Mouse (Mus musculus): Measurements from ENCODE around the gene Ypel2.

Gene Ypel2

DNA sequence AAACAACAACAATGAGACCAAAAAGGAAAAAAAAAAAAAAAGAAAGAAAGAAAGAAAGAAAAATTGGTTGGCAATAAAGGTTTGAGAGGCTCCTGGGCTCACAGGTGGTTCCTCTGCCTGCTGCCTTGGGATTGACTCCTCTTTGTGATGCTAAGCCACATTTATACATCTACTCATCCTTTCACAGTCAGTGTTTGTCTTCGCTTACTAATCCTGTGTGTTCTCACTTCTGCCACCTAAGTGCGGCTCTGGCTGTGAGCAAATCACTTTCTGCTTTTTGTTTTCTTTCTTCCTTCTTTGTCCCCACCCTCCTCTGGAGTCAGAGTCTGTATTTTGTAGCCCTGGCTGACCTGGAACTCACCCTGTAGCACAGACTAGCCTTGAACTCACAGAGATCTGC is 2.8 kb upstream of the Ypel2 start:
- intact Hi-C loops (cut with DNase I) = loop anchor here (10.0 kb wide), 1 partner anchor 101 kb away; no protein-coding TSS in a partner anchor

DNA sequence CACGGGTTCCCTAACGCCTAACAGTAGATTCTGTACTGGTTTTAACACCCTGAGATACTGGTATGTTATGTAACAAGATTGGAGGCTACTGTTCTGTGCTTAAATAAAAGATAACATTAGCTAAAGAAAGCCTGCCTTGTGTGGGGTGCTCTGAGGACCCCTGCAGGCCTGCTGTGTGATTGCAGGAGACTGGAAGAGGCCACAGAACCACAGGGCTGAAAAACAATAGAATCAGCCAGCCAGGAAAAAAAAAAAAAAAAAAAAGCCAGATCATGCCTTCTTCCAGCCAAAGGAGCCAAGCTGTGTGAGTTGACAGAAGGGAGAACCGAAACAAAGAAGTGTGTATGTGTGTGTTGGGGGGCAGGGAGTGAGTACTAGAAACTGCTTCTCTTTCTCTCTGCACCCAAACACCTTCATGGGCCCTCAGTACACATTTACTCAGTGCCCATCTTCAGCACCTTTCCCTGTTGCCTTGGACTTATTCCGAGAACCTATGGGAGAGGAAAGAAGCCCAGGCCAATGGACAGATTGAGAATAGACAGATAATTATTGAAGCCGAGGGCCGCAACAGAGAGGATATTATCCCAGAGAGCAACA is 2.2 kb upstream of the Ypel2 start:
- intact Hi-C loops (cut with DNase I) = loop anchor here (10.0 kb wide), 1 partner anchor 101 kb away; no protein-coding TSS in a partner anchor

DNA sequence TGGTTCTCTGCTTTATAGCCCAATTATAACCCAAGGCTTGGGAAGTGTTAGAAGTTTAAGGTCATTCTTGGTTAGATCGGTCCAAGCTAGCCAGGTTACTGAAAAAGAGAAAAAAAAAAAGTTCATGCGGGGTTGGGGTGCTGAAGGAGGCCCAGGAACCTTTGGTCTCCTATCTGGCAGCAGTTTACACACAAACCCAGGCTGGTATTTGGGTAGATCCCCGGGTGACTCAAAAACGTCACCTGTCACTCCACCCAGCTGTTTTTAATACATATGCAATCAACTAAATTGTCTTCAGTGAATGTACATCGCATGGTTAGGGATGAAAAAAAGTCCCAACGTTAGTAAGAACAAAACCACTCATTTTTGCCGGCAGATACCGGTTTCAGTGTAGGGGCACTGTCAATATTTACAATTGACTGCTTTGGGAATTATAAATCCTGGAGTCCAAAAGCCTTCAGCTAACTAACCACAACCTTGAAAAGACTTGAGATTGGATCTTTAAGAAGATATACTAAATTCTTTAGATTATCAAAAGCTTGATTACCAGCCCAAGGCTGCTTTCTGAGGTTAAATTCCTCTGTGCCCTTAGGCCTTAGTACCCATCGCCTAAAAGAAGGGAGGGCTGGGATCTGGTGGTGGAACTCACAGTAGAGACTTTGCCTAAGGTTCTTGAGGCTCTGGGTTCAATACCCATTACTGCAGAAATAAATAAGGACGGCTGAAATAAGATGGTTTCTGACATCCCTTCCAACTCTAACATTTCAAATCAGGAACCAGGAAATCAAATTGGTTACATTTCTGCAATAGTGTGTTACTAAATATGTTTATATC is 1.5 kb upstream of the Ypel2 start:
- intact Hi-C loops (cut with DNase I) = loop anchor here (5.0 to 10.0 kb wide), 3 partner anchors 43 to 100 kb away; no protein-coding TSS in a partner anchor

DNA sequence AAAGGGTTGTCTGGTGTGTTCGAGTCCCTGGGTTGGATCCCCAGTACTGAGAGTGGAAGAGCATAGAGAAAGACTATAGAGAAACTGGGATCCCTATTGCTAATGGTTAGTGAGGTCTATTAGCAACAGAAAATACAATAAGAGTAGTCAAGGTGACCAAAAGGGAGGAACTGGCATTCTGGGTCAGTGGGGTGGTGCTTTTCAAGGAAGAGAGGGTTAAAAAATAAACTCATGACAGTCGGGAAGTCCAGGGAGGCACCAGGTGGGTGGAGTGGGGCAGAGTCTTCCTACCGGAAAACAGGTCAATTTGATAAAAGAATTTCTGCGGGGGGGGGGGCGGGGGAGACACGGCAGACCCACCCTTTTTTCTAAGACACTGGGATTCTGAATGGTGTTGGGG is 823 bp upstream of the Ypel2 start:
- intact Hi-C loops (cut with DNase I) = loop anchor here (5.0 to 10.0 kb wide), 3 partner anchors 42 to 100 kb away; no protein-coding TSS in a partner anchor

DNA sequence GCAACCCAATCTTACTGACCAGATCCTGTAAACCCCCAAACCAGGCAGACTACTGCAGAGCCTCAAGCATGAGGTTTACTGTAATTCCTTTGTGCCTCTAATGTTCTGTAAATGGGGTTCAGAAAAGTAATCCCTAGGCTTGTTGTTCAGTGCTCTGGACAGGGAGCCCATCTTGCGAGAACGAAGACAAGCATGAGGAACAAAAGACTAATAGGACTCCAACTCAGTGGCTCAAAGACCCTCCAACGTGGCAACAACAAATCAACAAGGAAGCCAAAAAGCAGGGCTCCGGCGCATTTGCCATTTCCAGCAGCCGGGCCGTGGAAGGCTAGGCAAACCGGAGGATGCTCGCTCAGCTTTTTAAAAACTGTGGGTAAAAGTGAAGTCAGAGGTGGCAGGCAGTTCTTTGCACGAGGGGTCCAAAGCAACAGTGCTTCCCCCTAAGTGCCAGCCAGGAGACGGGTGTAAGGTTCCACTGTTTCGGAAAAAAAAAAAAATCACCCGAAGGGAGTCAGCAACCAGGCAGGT is 982 bp downstream of the Ypel2 start:
- intact Hi-C loops (cut with DNase I) = loop anchor here (5.0 to 10.0 kb wide), 3 partner anchors 40 to 98 kb away; no protein-coding TSS in a partner anchor

DNA sequence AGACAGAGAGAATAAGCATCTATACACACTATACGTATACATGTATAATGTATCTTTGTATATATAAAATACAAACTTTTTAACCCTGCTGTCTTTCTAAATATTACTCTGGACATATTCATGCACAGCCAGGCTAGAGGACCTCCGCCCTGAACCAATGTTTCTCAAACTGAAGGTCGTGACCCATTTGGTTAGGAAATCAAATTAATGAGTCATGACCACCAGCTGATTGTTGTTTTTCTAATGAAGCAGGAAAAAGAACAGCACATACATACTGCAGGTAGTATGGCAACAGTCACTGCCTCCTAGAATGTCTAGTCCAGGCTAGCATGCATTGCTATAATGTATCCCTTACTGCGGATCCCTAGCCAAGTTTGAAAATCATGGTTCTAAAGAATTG is 2.3 kb downstream of the Ypel2 start:
- intact Hi-C loops (cut with DNase I) = loop anchor here (5.0 to 10.0 kb wide), 3 partner anchors 39 to 96 kb away; no protein-coding TSS in a partner anchor

DNA sequence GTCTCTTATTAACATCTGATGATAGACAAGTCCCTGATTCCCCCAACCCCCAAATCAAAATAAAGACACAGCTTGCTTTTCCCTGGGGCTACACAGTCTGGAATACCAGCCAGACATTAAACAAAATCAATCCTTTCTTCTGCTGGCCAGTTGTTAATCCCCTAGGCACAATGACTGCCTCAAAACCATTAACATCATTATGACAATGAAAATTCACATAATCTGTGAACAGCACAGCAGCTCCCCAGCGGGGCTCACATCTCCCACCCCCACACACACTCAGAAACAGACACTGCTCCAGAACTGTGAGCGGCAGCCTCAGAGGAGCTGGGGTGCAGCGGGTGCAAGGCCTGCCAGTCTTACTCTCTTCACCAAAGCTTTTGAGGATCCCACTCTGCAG is 3.2 kb downstream of the Ypel2 start:
- intact Hi-C loops (cut with DNase I) = loop anchor here (5.0 to 10.0 kb wide), 3 partner anchors 38 to 96 kb away; no protein-coding TSS in a partner anchor

DNA sequence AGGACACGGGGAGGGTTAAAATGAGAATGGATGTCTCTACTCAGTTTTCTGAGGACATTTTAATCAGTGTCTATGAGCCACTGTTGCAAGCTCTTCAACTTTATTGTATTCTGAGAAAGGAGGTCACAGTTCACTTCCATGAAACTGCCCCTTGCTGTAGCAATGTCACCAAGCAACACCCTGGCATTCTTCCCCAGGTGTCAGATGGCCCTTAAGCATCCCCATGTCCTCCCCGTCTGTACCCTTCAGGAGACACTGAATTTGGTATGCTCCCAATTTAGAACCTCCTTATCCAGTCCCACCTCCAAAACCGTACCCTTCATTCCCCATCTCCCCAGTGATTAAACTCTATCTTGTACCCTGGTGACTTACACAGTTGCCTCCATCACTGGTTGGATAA is 8.5 kb downstream of the Ypel2 start:
- intact Hi-C loops (cut with DNase I) = no loop called here

DNA sequence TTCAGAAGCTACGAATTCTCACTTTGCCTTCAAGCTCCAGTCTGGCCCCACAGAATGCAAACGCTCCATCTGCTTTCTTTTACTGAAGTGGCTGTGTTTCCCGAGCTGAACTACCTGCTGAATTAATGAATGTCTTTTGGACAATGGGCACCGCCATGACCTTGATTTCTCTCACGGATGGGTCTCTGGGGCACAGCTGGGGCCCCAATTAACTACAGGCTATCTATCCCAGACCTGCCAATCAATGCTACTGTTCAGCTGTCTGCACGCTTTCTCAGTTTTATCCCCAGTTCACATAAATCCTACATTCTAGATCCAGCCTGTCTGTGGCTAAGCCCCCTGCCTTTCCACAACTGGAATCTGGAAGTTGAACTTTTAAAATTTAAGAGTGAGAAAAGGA is 10.5 kb downstream of the Ypel2 start:
- intact Hi-C loops (cut with DNase I) = no loop called here

DNA sequence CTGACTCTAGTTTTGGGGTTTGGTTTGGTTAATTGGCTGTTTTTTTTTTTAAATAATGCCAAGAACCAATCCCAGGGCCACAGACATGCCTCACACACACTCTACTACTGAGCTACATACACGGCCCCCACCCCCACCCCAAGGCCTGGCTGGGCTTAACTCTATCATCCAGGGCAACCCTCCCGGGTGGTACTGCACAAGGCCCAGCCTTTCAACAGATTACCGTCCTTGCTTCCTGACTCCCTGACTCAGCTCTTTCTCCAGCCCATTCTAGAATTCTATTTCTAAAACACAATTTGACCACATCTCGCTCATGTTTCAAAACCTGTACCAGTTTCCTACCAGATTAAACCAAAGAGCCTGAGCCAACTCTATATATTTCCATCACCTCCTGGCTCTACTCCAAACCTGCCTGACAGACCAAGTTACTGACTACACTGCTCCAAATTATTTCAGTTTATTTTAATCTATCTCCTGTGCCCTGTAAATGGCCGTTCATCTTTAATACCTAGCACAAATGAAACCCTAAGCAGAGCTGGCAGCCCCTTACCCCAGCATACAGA is 12.2 kb downstream of the Ypel2 start:
- intact Hi-C loops (cut with DNase I) = no loop called here

DNA sequence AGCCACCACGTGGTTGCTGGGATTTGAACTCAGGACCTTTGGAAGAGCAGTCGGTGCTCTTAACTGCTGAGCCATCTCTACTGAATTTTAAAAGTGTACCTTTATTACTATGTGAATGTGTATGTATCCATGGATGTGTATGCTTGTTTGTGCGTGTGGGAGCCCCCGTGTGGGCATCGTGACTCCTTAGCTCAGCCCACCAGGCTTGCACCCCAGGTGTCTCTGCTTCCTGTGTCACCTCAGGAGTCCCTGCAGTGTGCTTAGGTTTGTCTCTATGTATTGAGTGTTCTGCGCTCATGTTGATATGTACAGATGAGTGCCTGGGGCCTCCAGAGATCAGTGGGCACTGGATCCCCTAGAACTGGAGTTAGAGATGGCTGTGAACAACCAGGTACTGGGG is 13.0 kb downstream of the Ypel2 start:
- intact Hi-C loops (cut with DNase I) = no loop called here

DNA sequence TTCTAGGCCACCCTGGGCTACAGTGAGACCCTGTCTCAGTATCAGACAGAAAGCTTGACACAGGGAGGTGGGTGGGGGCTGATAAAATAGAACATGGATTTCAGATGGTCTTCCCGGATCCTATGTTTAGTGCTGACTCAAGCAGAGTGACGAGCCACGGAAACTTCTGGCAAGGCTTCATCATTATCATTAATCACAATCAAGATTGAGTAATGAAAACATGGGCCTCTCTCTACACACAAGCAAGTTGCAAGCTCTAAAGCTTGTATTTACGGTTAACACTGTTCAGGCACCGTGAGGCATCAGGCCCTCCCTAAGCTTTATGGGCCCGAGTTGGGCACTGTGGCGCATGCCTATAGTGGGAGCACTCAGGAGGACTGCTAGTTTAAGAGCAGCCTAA is 13.7 kb downstream of the Ypel2 start:
- intact Hi-C loops (cut with DNase I) = no loop called here

DNA sequence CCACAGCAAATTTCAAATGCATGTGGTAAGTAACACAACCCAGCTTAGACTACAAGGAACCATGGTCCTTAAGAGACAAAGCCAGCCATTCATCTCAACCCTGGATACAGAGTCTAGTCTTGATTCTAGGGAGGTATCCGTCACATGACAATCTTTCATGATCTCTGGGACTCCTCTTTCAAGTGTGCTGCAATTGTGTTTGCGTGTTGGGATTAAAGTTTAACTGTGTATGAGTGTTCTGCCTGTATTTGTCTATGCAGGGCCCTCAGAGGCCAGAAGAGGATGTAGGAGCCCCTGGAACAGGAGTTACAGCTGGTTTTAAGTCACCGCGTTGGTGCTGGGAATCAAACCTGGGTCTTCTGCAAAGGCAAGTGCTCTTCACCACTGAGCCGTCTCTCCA is 16.3 kb downstream of the Ypel2 start:
- intact Hi-C loops (cut with DNase I) = no loop called here

DNA sequence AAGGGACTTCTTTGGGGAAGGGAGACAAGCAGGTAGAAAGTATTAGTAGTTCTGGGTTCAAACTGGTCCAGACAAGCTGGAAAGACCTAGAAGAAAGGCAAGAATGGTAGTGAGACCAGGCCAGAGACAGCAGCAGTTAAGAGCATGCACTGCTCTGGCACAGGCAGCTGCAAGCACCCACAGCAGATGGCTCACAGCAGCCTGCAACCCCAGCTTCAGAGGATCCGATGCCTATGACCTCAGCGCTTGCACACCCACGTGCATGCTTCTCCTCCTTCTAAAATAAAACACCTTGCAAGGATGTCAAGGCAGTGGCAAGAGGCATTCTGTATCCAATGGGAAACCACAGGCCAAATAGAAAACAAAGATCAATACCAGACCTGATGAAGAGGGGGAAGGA is 19.1 kb downstream of the Ypel2 start:
- intact Hi-C loops (cut with DNase I) = no loop called here

DNA sequence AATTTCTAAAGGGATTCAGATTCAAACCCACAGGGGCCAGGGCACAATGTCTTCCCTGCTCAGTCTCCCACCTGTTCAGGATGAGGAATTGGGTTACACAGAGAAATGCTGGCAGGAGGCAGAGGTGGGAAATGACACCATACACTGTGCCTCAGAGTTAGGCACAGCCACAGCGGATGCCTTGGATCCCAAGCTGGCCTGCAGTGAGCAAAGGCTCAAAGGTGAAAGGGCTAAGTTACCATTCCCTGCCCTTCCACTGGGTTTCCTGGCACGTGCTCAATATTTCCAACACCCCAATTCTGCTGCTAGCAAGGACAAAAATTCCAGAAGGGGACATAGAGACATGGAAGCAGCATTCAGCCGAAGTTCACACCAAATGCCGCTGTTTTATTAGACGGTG is 20.3 kb downstream of the Ypel2 start:
- intact Hi-C loops (cut with DNase I) = no loop called here

DNA sequence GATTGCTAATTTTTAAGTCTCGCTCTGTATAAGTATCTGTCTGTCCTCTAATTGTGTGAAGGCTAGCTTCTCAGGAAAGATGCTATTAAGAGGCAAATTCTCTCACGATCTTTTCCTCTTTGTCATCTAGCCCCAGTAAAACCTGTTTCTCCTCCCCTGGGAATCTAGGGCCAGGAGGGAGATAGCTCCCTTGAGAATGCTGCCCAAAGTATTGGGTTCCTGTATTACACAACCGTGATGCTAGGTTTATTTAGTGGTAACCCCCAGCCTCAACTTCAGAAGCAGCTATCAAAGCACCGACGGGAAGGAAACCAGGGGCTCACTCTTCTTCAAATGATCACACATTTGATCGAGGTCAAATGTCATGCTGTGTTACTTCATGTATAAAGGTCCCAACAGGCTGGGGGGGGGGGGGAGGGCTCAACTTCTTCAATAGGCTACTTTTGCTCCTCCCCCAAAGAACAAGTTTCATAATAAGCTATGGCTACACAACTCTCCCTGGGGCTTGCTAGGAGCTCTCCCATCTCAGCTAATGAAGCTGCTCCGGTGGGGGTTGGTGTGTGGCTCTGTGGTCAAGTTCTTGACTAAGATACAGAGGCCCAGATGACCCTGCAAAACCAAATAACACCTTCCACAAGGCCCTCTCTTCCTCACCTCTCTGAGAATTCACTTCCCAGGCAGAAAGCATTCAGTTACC is 22.3 kb downstream of the Ypel2 start:
- intact Hi-C loops (cut with DNase I) = no loop called here

DNA sequence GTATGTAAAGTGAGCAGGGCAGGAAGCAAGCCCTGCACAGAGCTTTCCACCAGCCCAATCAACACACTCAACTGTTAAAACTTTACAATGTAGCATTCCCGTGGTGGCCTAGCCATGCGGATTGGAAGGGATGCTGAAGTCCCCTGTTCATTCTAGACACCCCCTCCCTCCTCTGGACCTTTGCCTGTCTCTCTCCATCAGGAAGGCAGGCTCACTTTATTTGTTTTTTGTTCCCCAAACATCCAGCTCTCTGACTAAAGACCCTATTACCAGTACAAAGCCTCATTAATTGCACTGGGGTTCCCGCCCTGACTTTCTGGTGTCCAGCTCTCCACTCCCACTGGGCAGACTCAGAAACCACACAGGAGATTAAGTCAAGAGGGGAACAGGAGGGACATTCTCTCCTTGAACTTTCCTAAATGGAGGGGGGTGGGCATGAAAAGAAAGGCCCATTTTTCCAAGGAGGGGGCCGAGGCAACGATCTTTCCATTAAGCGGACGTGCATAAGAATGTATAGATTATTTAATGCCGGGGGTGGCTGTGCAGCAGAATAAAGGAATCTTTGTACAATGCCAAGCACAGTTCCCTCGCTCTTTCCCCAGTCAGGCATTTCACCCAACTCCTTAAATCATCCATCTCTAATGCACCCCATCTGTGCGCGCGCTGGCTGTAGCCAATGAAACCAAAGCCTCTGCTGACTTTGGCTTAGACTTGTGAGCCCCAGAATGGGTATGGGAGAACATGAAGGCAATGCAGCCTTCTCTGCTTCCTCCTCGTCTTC is 24.3 kb downstream of the Ypel2 start:
- intact Hi-C loops (cut with DNase I) = no loop called here

DNA sequence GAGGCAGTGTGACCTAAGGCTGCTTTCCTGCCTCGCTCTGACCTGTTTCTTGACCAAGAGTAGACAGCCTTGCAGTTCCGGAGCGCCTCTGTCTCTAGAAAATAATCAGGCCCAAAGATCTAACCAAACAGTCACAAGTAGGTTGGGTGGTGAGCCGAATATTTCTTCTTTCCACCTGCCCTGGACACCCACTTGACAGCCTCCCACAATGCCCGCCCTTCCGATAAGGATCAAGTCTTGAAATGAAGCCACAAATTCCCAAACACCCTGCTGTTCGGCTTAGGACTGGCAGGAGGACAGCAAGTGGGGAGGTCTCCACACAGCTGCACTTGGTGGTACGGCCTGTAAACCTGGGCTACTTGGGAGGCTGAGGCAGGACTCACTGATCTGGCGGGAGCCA is 26.0 kb downstream of the Ypel2 start:
- intact Hi-C loops (cut with DNase I) = no loop called here

DNA sequence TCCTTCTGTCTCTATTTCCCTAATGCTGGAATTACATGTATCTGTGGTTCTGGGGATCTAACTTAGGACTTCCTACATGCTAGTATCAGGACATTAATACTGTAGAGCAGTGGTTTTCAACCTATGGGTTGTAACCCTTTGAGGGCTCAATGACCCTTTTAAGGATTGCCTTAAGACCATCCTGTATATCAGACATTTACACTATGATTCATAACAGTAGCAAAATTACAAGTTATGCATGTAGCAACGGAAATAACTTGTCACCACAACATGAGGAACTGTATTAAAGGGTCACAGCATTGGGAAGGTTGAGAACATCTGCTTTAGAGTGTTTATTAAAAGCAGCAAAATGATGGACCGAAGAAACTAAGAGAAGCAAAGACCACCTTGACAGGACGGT is 26.8 kb downstream of the Ypel2 start:
- intact Hi-C loops (cut with DNase I) = no loop called here

DNA sequence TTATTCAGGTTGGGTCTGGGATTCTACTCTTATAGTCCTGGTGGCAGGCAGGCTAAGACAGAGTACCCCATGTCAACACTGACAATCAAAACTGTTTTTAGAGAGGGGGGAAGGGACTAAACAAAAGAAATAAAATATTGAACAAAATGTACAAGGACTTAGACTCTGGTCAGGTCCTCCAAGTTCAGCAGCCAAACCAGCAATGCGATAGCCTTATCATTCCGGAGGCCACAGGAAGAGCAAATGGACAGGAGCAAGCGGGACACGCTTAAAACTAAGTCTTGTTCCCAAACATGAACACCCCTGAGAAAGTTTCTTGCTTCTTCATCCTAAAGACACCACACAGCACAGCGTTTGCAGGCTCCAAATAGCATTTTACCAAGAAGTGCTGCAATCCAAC is 28.4 kb downstream of the Ypel2 start:
- intact Hi-C loops (cut with DNase I) = no loop called here

DNA sequence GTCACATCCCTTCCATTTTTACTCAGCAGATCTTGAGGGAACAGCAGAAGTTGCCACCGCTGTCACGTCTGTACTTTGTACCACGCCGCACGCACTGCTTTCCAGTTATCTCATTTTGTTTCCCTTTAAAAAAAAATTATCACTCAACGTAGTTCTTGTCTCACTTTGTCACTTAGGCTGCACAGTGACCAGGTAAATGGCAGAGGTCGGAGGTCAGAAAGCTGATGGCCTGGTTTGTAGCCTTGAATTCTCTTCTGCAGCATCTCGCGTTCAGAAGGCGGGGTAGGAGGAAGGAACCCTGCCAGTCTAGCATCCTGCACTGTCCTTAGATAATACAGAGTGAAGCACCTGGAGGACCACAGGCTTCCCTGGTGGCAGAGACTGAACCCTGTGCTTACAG is 29.8 kb downstream of the Ypel2 start:
- intact Hi-C loops (cut with DNase I) = no loop called here

Measured in adrenal gland (tissue).